Mouse (Mus musculus): Measurements from ENCODE around the gene Wnk2. TPM values are rescaled to one million over a fixed set of nuclear protein-coding genes. Genes with fewer than 3 reads are reported as not detected.

Wnk2 gene
- polyA plus RNA-seq, 1 experiment: not detected

- no peak overlapping the region for H3K4me3 ChIP-seq (ENCODE audit: insufficient read depth, poor library complexity, severe bottlenecking)
These were observed 6.2 kb upstream of the Wnk2 start for GRCm38 (mm10) chr13:49154028-49154427.

GRCm38 (mm10) chr13:49148687-49149086 lies 873 bp upstream of the Wnk2 start:
- no peak for TF ChIP-seq CEBPB (IDR thresholded peaks at IDR 0.05; ENCODE audit: low read depth)
- no peak for TF ChIP-seq USF1 (IDR thresholded peaks at IDR 0.05; ENCODE audit: low read depth)
- Histone ChIP-seq H3K4me3 (ENCODE audit: insufficient read depth, poor library complexity, severe bottlenecking) (no peak overlapping the region), H3ac (ENCODE audit: control insufficient read depth, insufficient read length, low read depth) (no peak overlapping the region), H3K79me2 (ENCODE audit: control insufficient read depth, insufficient read depth) (no peaks in the 10 kb centered on the region), H3K36me3 (ENCODE audit: control insufficient read depth, insufficient read depth) (no peaks in the 10 kb centered on the region), H3K79me3 (ENCODE audit: low read depth) (no peaks in the 10 kb centered on the region), H3K27me3 (ENCODE audit: control insufficient read depth, insufficient read depth, insufficient read length) (peaks cover 82% of the 10 kb centered on the region)

More at GRCm38 (mm10) chr13:49154028-49154427, 6.2 kb upstream of the Wnk2 start:
- no peak overlapping the region for H3ac ChIP-seq (ENCODE audit: control insufficient read depth, insufficient read length, low read depth)
- H3K27me3 ChIP-seq (ENCODE audit: control insufficient read depth, insufficient read depth, insufficient read length): peaks cover 45% of the 10 kb centered on the region
- no peaks in the 10 kb centered on the region for H3K79me3 ChIP-seq (ENCODE audit: low read depth)
- H3K36me3 ChIP-seq (ENCODE audit: control insufficient read depth, insufficient read depth): no peaks in the 10 kb centered on the region
- TF ChIP-seq USF1 (IDR thresholded peaks at IDR 0.05; ENCODE audit: low read depth) (no peak), MAX (IDR thresholded peaks at IDR 0.05) (no peak), FOSL1 (IDR thresholded peaks at IDR 0.05; ENCODE audit: insufficient read depth, low read length, poor library complexity, severe bottlenecking) (no peak), CTCF (IDR thresholded peaks at IDR 0.05; ENCODE audit: control insufficient read depth, insufficient read depth, insufficient read length) (no peak), MYOG (IDR thresholded peaks at IDR 0.05; ENCODE audit: control insufficient read depth, extremely low read depth, insufficient read length) (no peak), MYOD1 (IDR thresholded peaks at IDR 0.05; ENCODE audit: control insufficient read depth, insufficient read length, low read depth) (no peak), CEBPB (IDR thresholded peaks at IDR 0.05; ENCODE audit: low read depth) (no peak)
- H3K79me2 ChIP-seq (ENCODE audit: control insufficient read depth, insufficient read depth): no peaks in the 10 kb centered on the region

- H3K79me3 ChIP-seq (ENCODE audit: low read depth): no peaks in the 10 kb centered on the region
- H3K4me3 ChIP-seq (ENCODE audit: insufficient read depth, poor library complexity, severe bottlenecking): no peak overlapping the region
- TF ChIP-seq CTCF (IDR thresholded peaks at IDR 0.05; ENCODE audit: control insufficient read depth, insufficient read depth, insufficient read length): no peak
- no peak for TF ChIP-seq MYOD1 (IDR thresholded peaks at IDR 0.05; ENCODE audit: control insufficient read depth, insufficient read length, low read depth)
- TF ChIP-seq CEBPB (IDR thresholded peaks at IDR 0.05; ENCODE audit: low read depth): no peak
- TF ChIP-seq MYOG (IDR thresholded peaks at IDR 0.05; ENCODE audit: control insufficient read depth, extremely low read depth, insufficient read length): no peak
- TF ChIP-seq MAX (IDR thresholded peaks at IDR 0.05): no peak
- no peak for TF ChIP-seq USF1 (IDR thresholded peaks at IDR 0.05; ENCODE audit: low read depth)
- TF ChIP-seq FOSL1 (IDR thresholded peaks at IDR 0.05; ENCODE audit: insufficient read depth, low read length, poor library complexity, severe bottlenecking): no peak
- H3ac ChIP-seq (ENCODE audit: control insufficient read depth, insufficient read length, low read depth): no peak overlapping the region
- H3K36me3 ChIP-seq (ENCODE audit: control insufficient read depth, insufficient read depth): no peaks in the 10 kb centered on the region
- peaks cover 85% of the 10 kb centered on the region for H3K27me3 ChIP-seq (ENCODE audit: control insufficient read depth, insufficient read depth, insufficient read length)
- no peaks in the 10 kb centered on the region for H3K79me2 ChIP-seq (ENCODE audit: control insufficient read depth, insufficient read depth)
These were observed 582 bp downstream of the Wnk2 start for GRCm38 (mm10) chr13:49147007-49147857.

- H3ac ChIP-seq (ENCODE audit: control insufficient read depth, insufficient read length, low read depth): no peak overlapping the region
- no peaks in the 10 kb centered on the region for H3K79me2 ChIP-seq (ENCODE audit: control insufficient read depth, insufficient read depth)
- H3K4me3 ChIP-seq (ENCODE audit: insufficient read depth, poor library complexity, severe bottlenecking): no peak overlapping the region
- H3K27me3 ChIP-seq (ENCODE audit: control insufficient read depth, insufficient read depth, insufficient read length): peaks cover 91% of the 10 kb centered on the region
- H3K36me3 ChIP-seq (ENCODE audit: control insufficient read depth, insufficient read depth): no peaks in the 10 kb centered on the region
- no peaks in the 10 kb centered on the region for H3K79me3 ChIP-seq (ENCODE audit: low read depth)
- TF ChIP-seq MYOG (IDR thresholded peaks at IDR 0.05; ENCODE audit: control insufficient read depth, extremely low read depth, insufficient read length): no peak
These were observed 1.2 kb downstream of the Wnk2 start for GRCm38 (mm10) chr13:49146698-49147006.

GRCm38 (mm10) chr13:49146040-49146697 lies 1.6 kb downstream of the Wnk2 start:
- Histone ChIP-seq H3K36me3 (ENCODE audit: control insufficient read depth, insufficient read depth) (no peaks in the 10 kb centered on the region), H3ac (ENCODE audit: control insufficient read depth, insufficient read length, low read depth) (no peak overlapping the region), H3K79me3 (ENCODE audit: low read depth) (no peaks in the 10 kb centered on the region), H3K79me2 (ENCODE audit: control insufficient read depth, insufficient read depth) (no peaks in the 10 kb centered on the region), H3K27me3 (ENCODE audit: control insufficient read depth, insufficient read depth, insufficient read length) (peaks cover 91% of the 10 kb centered on the region), H3K4me3 (ENCODE audit: insufficient read depth, poor library complexity, severe bottlenecking) (no peak overlapping the region)
- no peak for TF ChIP-seq CTCF (IDR thresholded peaks at IDR 0.05; ENCODE audit: control insufficient read depth, insufficient read depth, insufficient read length)
- TF ChIP-seq CEBPB (IDR thresholded peaks at IDR 0.05; ENCODE audit: low read depth): no peak
- no peak for TF ChIP-seq MYOG (IDR thresholded peaks at IDR 0.05; ENCODE audit: control insufficient read depth, extremely low read depth, insufficient read length)
- TF ChIP-seq MAX (IDR thresholded peaks at IDR 0.05): no peak
- no peak for TF ChIP-seq USF1 (IDR thresholded peaks at IDR 0.05; ENCODE audit: low read depth)
- TF ChIP-seq FOSL1 (IDR thresholded peaks at IDR 0.05; ENCODE audit: insufficient read depth, low read length, poor library complexity, severe bottlenecking): no peak
- no peak for TF ChIP-seq MYOD1 (IDR thresholded peaks at IDR 0.05; ENCODE audit: control insufficient read depth, insufficient read length, low read depth)

- peaks cover 91% of the 10 kb centered on the region for H3K27me3 ChIP-seq (ENCODE audit: control insufficient read depth, insufficient read depth, insufficient read length)
- no peaks in the 10 kb centered on the region for H3K79me2 ChIP-seq (ENCODE audit: control insufficient read depth, insufficient read depth)
- no peak overlapping the region for H3K4me3 ChIP-seq (ENCODE audit: insufficient read depth, poor library complexity, severe bottlenecking)
- H3K79me3 ChIP-seq (ENCODE audit: low read depth): no peaks in the 10 kb centered on the region
- no peak overlapping the region for H3ac ChIP-seq (ENCODE audit: control insufficient read depth, insufficient read length, low read depth)
- H3K36me3 ChIP-seq (ENCODE audit: control insufficient read depth, insufficient read depth): no peaks in the 10 kb centered on the region
- TF ChIP-seq CTCF (IDR thresholded peaks at IDR 0.05; ENCODE audit: control insufficient read depth, insufficient read depth, insufficient read length): no peak
These were observed 2.4 kb downstream of the Wnk2 start for GRCm38 (mm10) chr13:49145396-49145795.
